Mouse (Mus musculus) gastrocnemius, adult 8-10 months (tissue): ENCODE data around the gene Sh3pxd2a. TPM values are rescaled to one million over a fixed set of nuclear protein-coding genes. Genes with fewer than 3 reads are reported as not detected.

Source experiments
- DNase-seq, 2 experiments: peaks; one replicate each; pipeline ENCODE4 v3.0.0; 2022; ENCODE audit warnings: low spot score in 2 of 2
- microRNA-seq: library from miRNA; unstranded; fragments of <30 nt; microRNA quantifications from one replicate; pipeline ENCODE4 v1.2.0, GENCODE M21; 2022
- total RNA-seq, 4 experiments: library from RNA; stranded (reverse); gene quantifications; 2 replicates each; pipeline ENCODE4 v1.2.4; 2022

Gene Sh3pxd2a
- total RNA-seq, 4 experiments from 2014 or later = 33.4 to 44.9 (median 41.1) TPM

- DNase-seq = no peak
These were observed 252.4 kb downstream of the Sh3pxd2a start for GRCm38 (mm10) chr19:47211609-47212312.

DNA sequence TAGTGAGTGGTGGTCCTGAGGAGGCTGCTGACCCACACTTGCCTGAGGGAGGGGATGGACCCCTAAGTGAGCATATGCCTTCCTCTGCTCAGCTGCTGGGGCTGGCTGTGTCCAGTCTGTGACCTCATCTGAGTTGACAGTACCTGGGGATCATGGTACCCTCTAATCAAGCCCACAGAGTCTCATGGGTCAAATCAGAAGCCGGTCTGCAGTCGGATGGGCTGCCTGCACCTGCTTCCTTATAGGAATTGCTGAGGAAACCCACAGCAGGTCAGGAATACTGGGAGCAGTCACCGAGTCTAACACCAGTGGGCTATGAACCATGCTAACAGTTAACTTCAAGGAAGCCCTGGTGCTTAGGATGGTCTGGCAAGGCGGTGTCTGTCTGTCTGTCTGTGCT is 253.8 kb downstream of the Sh3pxd2a start:
- DNase-seq = no peak

Small RNA genes within 50 kb of the gene (microRNA-seq; reads per million reads assigned to microRNA genes)
- not detected for gene Mir6995

Other genes starting within 250 kb of the Sh3pxd2a start
- gene Stn1, start 73.1 kb upstream of the Sh3pxd2a start, total RNA-seq = 1 to 10 TPM; 3.3 to 4.2 (median 4.0) TPM
- 10 to 100 TPM; 28.2 to 34.9 (median 31.6) TPM for gene Slk, start 115.3 kb upstream of the Sh3pxd2a start, total RNA-seq
- gene Col17a1, start 227.7 kb upstream of the Sh3pxd2a start, total RNA-seq = under 1 TPM in 1 of 4 experiments, not detected in 3; 0.04 TPM